Mouse (Mus musculus) embryonic stem cell, embryonic (primary cell): ENCODE measurements around the gene Crb2.

ENCODE experiments used
- CTCF ChIA-PET, 4 experiments: fragments of 300-600 bp in 2 of 4; fragments of 350-600 bp in 2 of 4; sonication (Branson Sonifier 250); formaldehyde crosslinking; loops; one replicate each; lab custom pipeline; 2022; ENCODE audit warnings: inconsistent platforms in 2 of 4; lab: Charles Lee
- POLR2A ChIA-PET, 4 experiments: fragments of 300-600 bp in 2 of 4; fragments of 350-600 bp in 2 of 4; sonication (Branson Sonifier 250); formaldehyde crosslinking; loops; one replicate each; lab custom pipeline; 2022; ENCODE audit warnings: antibody characterized with exemption in 4 of 4, inconsistent platforms in 1 of 4; lab: Charles Lee

Gene Crb2

GRCm38 (mm10) chr2:37758343-37759015 lies 17.6 kb upstream of the Crb2 start:
- ChIA-PET POLR2A (interaction anchor here in 2 of 4 experiments (0.7 to 3.3 kb wide), 9 partner anchors 8 to 88 kb away, joined by 3 to 22 read pairs (median 3); partner anchors contain the start of gene Strbp (in 1 of the 2)), CTCF (interaction anchor here (0.6 to 1.9 kb wide), 8 partner anchors 10 to 55 kb away, joined by 3 to 11 read pairs (median 4); partner anchors contain the start of gene Strbp (in 1 of the 4))

- POLR2A ChIA-PET, result interaction anchor here in 2 of 4 experiments (1.0 to 1.5 kb wide), 5 partner anchors 11 to 317 kb away, joined by 3 to 7 read pairs (median 4); partner anchors contain the start of genes Rabgap1 (in 1 of the 2), Zbtb26 (in 1 of the 2) and Zbtb6 (in 1 of the 2)
Measured at GRCm38 (mm10) chr2:37760633-37761032, 15.4 kb upstream of the Crb2 start.

GRCm38 (mm10) chr2:37763638-37764037 lies 12.4 kb upstream of the Crb2 start:
- POLR2A ChIA-PET, result interaction anchor here in 3 of 4 experiments (0.9 to 1.9 kb wide), 4 partner anchors 12 to 405 kb away, joined by 3 to 4 read pairs (median 3); no protein-coding TSS in a partner anchor
- CTCF ChIA-PET, result no interaction called here

More at GRCm38 (mm10) chr2:37760633-37761032, 15.4 kb upstream of the Crb2 start:
- CTCF ChIA-PET, result interaction anchor here in 3 of 4 experiments (0.5 to 2.1 kb wide), 7 partner anchors 11 to 275 kb away, joined by 3 to 11 read pairs (median 4); no protein-coding TSS in a partner anchor

GRCm38 (mm10) chr2:37764514-37764913 lies 11.5 kb upstream of the Crb2 start:
- CTCF ChIA-PET, result interaction anchor here in 1 of 4 experiments (2.7 kb wide), 1 partner anchor 10 kb away, joined by 9 read pairs; no protein-coding TSS in a partner anchor
- POLR2A ChIA-PET, result interaction anchor here in 2 of 4 experiments (0.9 to 4.1 kb wide), 6 partner anchors 7 to 406 kb away, joined by 3 to 22 read pairs (median 4); partner anchors contain the start of gene Strbp (in 1 of the 2)

- CTCF ChIA-PET, result interaction anchor here in 1 of 4 experiments (2.7 kb wide), 1 partner anchor 10 kb away, joined by 9 read pairs; no protein-coding TSS in a partner anchor
- POLR2A ChIA-PET, result interaction anchor here in 2 of 4 experiments (0.7 to 4.1 kb wide), 9 partner anchors 8 to 69 kb away, joined by 3 to 22 read pairs (median 5); partner anchors contain the start of gene Strbp (in 2 of the 2)
Measured at GRCm38 (mm10) chr2:37765082-37765483, 11.0 kb upstream of the Crb2 start.

- POLR2A ChIA-PET, result interaction anchor here in 2 of 4 experiments (0.5 to 4.1 kb wide), 17 partner anchors 8 to 407 kb away, joined by 3 to 22 read pairs (median 5); partner anchors contain the start of genes Strbp (in 2 of the 2), Crb2 (in 1 of the 2), Pdcl (in 1 of the 2) and Rc3h2 (in 1 of the 2)
- CTCF ChIA-PET, result interaction anchor here in 1 of 4 experiments (0.7 to 2.7 kb wide), 2 partner anchors 8 to 323 kb away, joined by 3 to 9 read pairs; partner anchors contain the start of genes Rabgap1, Zbtb26 and Zbtb6
Measured at GRCm38 (mm10) chr2:37766027-37766761, 9.9 kb upstream of the Crb2 start.

- ChIA-PET CTCF (interaction anchor here in 3 of 4 experiments (0.6 to 0.7 kb wide), 5 partner anchors 9 to 891 kb away, joined by 3 to 16 read pairs (median 12); partner anchors contain the start of genes Crb2 (in 1 of the 3), Rabgap1 (in 1 of the 3), Zbtb26 (in 1 of the 3) and Zbtb6 (in 1 of the 3)), POLR2A (interaction anchor here (0.6 to 4.1 kb wide), 17 partner anchors 9 to 408 kb away, joined by 3 to 22 read pairs (median 6); partner anchors contain the start of genes Strbp (in 2 of the 4), Crb2 (in 1 of the 4), Pdcl (in 1 of the 4) and Rc3h2 (in 1 of the 4))
Measured at GRCm38 (mm10) chr2:37767080-37767547, 8.9 kb upstream of the Crb2 start.

- POLR2A ChIA-PET, result interaction anchor here in 3 of 4 experiments (0.5 to 4.1 kb wide), 14 partner anchors 8 to 587 kb away, joined by 3 to 22 read pairs (median 6); partner anchors contain the start of genes Rc3h2 (in 2 of the 3), Strbp (in 2 of the 3), Crb2 (in 1 of the 3) and Pdcl (in 1 of the 3)
- CTCF ChIA-PET, result interaction anchor here in 1 of 4 experiments (0.7 kb wide), 1 partner anchor 12 kb away, joined by 4 read pairs; no protein-coding TSS in a partner anchor
Measured at GRCm38 (mm10) chr2:37767739-37768138, 8.3 kb upstream of the Crb2 start.

GRCm38 (mm10) chr2:37768903-37769302 lies 7.1 kb upstream of the Crb2 start:
- CTCF ChIA-PET, result interaction anchor here in 1 of 4 experiments (0.6 kb wide), 1 partner anchor 86 kb away, joined by 3 read pairs; no protein-coding TSS in a partner anchor
- POLR2A ChIA-PET, result interaction anchor here in 2 of 4 experiments (0.8 to 4.1 kb wide), 7 partner anchors 12 to 410 kb away, joined by 3 to 22 read pairs (median 5); partner anchors contain the start of genes Strbp (in 2 of the 2) and Pdcl (in 1 of the 2)

- ChIA-PET POLR2A (interaction anchor here (0.7 to 2.9 kb wide), 6 partner anchors 66 to 197 kb away, joined by 3 to 16 read pairs (median 4); partner anchors contain the start of gene Strbp (in 2 of the 4)), CTCF (interaction anchor here in 1 of 4 experiments (9.0 kb wide), 1 partner anchor 32 kb away, joined by 79 read pairs; no protein-coding TSS in a partner anchor)
Measured at GRCm38 (mm10) chr2:37769793-37770192, 6.3 kb upstream of the Crb2 start.

- POLR2A ChIA-PET, result interaction anchor here in 3 of 4 experiments (0.7 to 2.9 kb wide), 17 partner anchors 9 to 413 kb away, joined by 3 to 16 read pairs (median 5); partner anchors contain the start of genes Strbp (in 3 of the 3) and Pdcl (in 1 of the 3)
Measured at GRCm38 (mm10) chr2:37771618-37772285, 4.3 kb upstream of the Crb2 start.

GRCm38 (mm10) chr2:37774571-37774970 lies 1.5 kb upstream of the Crb2 start:
- ChIA-PET POLR2A (interaction anchor here in 2 of 4 experiments (0.7 to 1.9 kb wide), 10 partner anchors 9 to 601 kb away, joined by 3 to 7 read pairs (median 3); partner anchors contain the start of gene Strbp (in 1 of the 2)), CTCF (interaction anchor here (0.5 to 9.0 kb wide), 42 partner anchors 9 to 886 kb away, joined by 3 to 79 read pairs (median 4); partner anchors contain the start of genes Strbp (in 2 of the 4), Pdcl (in 1 of the 4) and Rc3h2 (in 1 of the 4))

More at GRCm38 (mm10) chr2:37771618-37772285, 4.3 kb upstream of the Crb2 start:
- CTCF ChIA-PET, result interaction anchor here (0.5 to 9.0 kb wide), 82 partner anchors 8 to 892 kb away, joined by 3 to 79 read pairs (median 4); partner anchors contain the start of genes Strbp (in 2 of the 4), Gpr21 (in 1 of the 4) and Pdcl (in 1 of the 4)

GRCm38 (mm10) chr2:37776611-37777411 lies 762 bp downstream of the Crb2 start:
- CTCF ChIA-PET, result interaction anchor here in 2 of 4 experiments (0.7 to 9.0 kb wide), 4 partner anchors 10 to 395 kb away, joined by 3 to 79 read pairs (median 4); no protein-coding TSS in a partner anchor

GRCm38 (mm10) chr2:37777958-37778720 lies 2.1 kb downstream of the Crb2 start:
- ChIA-PET CTCF (interaction anchor here in 2 of 4 experiments (1.2 to 9.0 kb wide), 2 partner anchors 24 kb away, joined by 3 to 79 read pairs; no protein-coding TSS in a partner anchor), POLR2A (interaction anchor here in 1 of 4 experiments (0.9 to 1.6 kb wide), 2 partner anchors 9 to 21 kb away, joined by 4 to 5 read pairs; no protein-coding TSS in a partner anchor)

More at GRCm38 (mm10) chr2:37776611-37777411, 762 bp downstream of the Crb2 start:
- POLR2A ChIA-PET, result interaction anchor here in 2 of 4 experiments (0.8 to 2.0 kb wide), 7 partner anchors 10 to 418 kb away, joined by 3 to 5 read pairs (median 4); partner anchors contain the start of gene Pdcl (in 1 of the 2)
